Mouse (Mus musculus): Measurements from ENCODE around the gene Tbpl1. TPM values are rescaled to one million over a fixed set of nuclear protein-coding genes. Genes with fewer than 3 reads are reported as not detected.
A peak's percentile ranks its signal among the peaks of the same experiment; 100 is the strongest.

Tbpl1 gene
- polyA plus RNA-seq, 1 experiment from 2014 or later, result 70.7 TPM

DNA sequence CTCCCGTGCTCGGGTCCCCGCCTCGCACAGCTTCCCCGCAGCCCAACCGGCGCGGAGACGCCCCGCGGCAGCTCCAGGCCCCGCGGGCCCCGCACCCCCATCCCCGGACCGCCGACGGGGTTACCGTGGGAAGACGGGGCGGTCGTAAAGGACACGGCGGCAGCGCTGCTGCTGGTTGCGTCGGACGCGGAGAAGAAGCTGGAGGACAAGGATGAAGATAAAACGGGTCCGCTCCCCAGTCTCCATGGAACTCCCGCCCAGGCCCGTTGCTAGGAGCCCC lies 806 bp downstream of the Tbpl1 start:
- ATAC-seq (ENCODE audit: insufficient number of reproducible peaks, insufficient read depth, low FRiP score, low TSS enrichment, low read depth), result 0 out of 2 replicates have a peak, but pooled peaks have one; percentile 57
- WGBS, result under 1% methylated on average over 33 of the region's 33 CpGs

DNA sequence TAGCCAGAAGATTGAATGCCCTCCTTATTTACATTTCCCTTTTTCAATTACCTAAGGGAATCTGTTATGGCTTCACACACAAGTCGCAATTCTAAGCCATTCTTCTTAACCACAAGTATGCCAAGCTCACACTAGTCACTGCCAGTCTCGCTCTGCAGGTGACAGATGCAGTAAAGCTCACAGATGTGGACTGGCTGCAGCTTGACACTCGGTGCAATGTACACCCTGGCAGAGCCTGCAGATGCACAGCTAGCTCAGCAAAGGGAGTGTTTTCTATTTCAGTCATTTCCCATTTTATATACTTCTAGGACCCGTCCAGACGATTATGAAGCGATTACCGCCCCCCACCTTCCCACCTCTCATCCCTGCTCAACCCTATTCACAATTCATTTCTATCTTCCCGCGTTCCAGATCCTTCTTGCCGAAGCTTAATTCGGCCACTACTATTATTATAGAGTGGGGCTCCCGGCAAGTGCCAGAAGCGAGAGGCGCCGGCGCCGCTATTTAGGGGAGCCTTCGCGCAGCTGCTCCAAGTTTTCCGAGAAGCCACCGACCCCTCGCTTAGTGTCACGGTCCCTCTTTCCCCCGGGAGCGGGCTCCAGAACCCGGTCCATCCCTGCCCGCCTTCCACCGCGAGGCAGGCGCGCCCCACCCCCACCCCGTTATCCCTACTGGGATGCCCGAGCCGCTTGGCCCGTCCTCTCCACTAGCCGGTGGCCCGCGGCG lies 1.3 kb downstream of the Tbpl1 start:
- peak; percentile 61; the same call in 1 of the 2 replicates for ATAC-seq (ENCODE audit: insufficient number of reproducible peaks, insufficient read depth, low FRiP score, low TSS enrichment, low read depth)
- no peaks in the 10 kb centered on the region for H3K27me3 ChIP-seq
- H3K4me1 ChIP-seq, result peaks cover 34% of the 10 kb centered on the region
- H3K36me3 ChIP-seq, result no peaks in the 10 kb centered on the region
- H3K4me2 ChIP-seq, result peak overlapping the region; percentile 94
- H3K9ac ChIP-seq, result peak overlapping the region; percentile 98
- no peaks in the 10 kb centered on the region for H3K9me3 ChIP-seq
- peak overlapping the region; percentile 87 for H3K27ac ChIP-seq
- H3K4me3 ChIP-seq, result peak overlapping the region; percentile 98
- under 1% methylated on average over 39 of the region's 39 CpGs for WGBS

More for the DNA sequence above, 806 bp downstream of the Tbpl1 start:
- Histone ChIP-seq H3K9me3 (no peaks in the 10 kb centered on the region), H3K4me1 (peaks cover 34% of the 10 kb centered on the region), H3K27ac (peak overlapping the region; percentile 87), H3K36me3 (no peaks in the 10 kb centered on the region), H3K4me3 (peak overlapping the region; percentile 98), H3K27me3 (no peaks in the 10 kb centered on the region), H3K4me2 (peak overlapping the region; percentile 94), H3K9ac (peak overlapping the region; percentile 98)

DNA sequence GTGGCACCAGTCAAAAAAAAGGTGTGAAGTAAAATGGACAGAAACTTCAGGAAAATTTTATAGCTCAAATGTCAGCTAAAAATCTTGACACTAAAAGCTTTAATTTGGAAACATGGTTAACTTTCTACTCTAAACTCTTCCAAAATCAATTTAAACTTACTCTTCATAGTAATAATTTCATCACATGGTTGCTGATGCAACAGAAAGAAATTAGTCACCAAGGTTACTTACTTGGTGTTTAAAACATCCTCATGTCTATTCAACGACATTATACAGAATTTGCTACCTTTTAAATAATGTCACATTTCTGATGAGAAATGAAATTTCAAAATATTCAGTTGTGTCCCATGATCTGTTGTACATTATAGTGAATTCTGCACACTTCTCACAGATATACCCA lies 3.5 kb downstream of the Tbpl1 start:
- no peak for ATAC-seq (ENCODE audit: insufficient number of reproducible peaks, insufficient read depth, low FRiP score, low TSS enrichment, low read depth)
- 94% methylated on average over 1 of the region's 1 CpGs for WGBS

DNA sequence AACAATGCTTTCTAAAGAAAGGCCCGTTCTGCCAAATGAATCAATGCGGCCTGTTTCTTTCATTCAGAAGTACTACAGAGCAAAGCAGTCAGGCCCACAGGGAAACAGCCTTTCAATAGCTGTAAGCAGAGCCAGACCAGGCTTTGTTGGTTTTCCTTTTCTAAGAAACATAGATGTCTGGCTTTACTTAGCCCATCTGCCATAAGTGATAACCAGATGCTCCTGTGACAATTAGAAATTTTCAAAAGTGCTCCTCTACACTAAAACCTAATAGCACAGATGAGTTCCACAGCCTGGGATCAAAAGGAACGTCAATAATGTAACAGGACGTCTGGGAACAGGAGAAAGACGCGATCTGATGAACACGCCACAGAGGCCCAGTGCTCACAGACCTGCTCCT lies 5.4 kb downstream of the Tbpl1 start:
- Histone ChIP-seq H3K4me2 (no peak overlapping the region), H3K36me3 (no peaks in the 10 kb centered on the region), H3K27ac (no peak overlapping the region), H3K9ac (no peak overlapping the region), H3K27me3 (no peaks in the 10 kb centered on the region), H3K4me3 (no peak overlapping the region), H3K9me3 (no peaks in the 10 kb centered on the region), H3K4me1 (peaks cover 29% of the 10 kb centered on the region)
- WGBS, result 52% methylated on average over 7 of the region's 7 CpGs
- ATAC-seq (ENCODE audit: insufficient number of reproducible peaks, insufficient read depth, low FRiP score, low TSS enrichment, low read depth), result no peak

More for the DNA sequence above, 3.5 kb downstream of the Tbpl1 start:
- Histone ChIP-seq H3K9ac (no peak overlapping the region), H3K4me3 (no peak overlapping the region), H3K9me3 (no peaks in the 10 kb centered on the region), H3K27ac (no peak overlapping the region), H3K27me3 (no peaks in the 10 kb centered on the region), H3K4me2 (no peak overlapping the region), H3K36me3 (no peaks in the 10 kb centered on the region), H3K4me1 (peaks cover 34% of the 10 kb centered on the region)

DNA sequence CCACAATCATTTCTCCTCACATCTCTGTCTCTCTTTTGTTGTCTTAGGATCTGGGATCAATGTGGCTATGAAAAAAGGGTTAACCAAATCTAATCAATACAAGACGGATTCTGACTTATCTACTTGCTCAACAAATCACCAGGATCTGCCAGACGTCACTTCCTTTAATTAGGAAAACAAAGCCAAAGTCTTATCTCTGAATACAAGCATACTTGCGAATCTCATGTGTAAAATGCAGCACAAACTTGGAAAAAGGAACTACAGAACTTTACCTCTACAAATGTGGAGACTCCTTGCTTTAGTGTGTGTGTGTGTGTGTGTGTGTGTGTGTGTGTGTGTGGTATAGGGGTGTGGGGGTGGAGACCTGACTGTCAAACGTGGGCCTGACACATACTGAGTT lies 6.6 kb downstream of the Tbpl1 start:
- Histone ChIP-seq H3K4me3 (no peak overlapping the region), H3K4me1 (peaks cover 27% of the 10 kb centered on the region), H3K9me3 (no peaks in the 10 kb centered on the region), H3K4me2 (no peak overlapping the region), H3K36me3 (no peaks in the 10 kb centered on the region), H3K27me3 (no peaks in the 10 kb centered on the region), H3K9ac (no peak overlapping the region), H3K27ac (no peak overlapping the region)
- ATAC-seq (ENCODE audit: insufficient number of reproducible peaks, insufficient read depth, low FRiP score, low TSS enrichment, low read depth), result no peak
- WGBS, result 58% methylated on average over 4 of the region's 4 CpGs

DNA sequence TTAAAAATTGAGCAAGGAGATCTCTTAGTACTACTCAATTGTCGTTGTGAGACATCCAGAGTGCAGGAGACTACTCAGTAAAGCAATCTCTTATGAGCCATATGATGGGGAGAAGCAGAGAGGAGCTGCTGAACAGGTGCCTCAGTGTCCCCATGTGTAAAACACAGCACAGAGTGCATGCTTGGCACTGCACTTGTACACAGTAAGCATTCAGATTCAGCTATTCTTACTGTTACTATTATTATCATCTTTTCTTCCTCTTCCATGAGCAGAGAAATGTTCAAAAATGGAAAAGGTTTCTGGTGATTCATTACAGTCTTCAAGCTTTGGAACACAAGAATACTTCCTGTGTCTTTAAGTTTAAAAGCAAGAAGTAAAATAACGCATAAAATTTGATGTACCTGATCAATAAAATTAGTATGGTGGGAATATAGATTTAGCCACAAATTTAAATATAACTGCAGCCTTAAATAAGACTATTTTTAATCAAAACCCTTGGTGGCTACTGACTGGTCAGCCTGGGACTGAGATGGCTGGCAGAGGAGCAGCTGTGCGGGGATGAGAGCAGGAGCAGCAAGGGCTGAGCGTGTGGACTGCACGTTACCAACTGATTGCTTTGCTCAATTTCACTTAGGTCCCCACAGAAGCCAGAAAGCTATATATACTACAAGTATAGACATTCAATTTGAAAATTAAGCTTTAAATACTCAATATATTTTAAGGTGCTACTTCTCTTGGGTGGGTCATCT lies 10.8 kb downstream of the Tbpl1 start:
- ATAC-seq (ENCODE audit: insufficient number of reproducible peaks, insufficient read depth, low FRiP score, low TSS enrichment, low read depth), result no peak
- Histone ChIP-seq H3K4me1 (0 out of 2 replicates have a peak, but pooled peaks cover 3% of the 10 kb centered on the region), H3K4me3 (no peak overlapping the region), H3K27me3 (no peaks in the 10 kb centered on the region), H3K9me3 (no peaks in the 10 kb centered on the region), H3K4me2 (no peak overlapping the region), H3K27ac (no peak overlapping the region), H3K9ac (no peak overlapping the region), H3K36me3 (no peaks in the 10 kb centered on the region)
- 86% methylated on average over 5 of the region's 5 CpGs for WGBS

DNA sequence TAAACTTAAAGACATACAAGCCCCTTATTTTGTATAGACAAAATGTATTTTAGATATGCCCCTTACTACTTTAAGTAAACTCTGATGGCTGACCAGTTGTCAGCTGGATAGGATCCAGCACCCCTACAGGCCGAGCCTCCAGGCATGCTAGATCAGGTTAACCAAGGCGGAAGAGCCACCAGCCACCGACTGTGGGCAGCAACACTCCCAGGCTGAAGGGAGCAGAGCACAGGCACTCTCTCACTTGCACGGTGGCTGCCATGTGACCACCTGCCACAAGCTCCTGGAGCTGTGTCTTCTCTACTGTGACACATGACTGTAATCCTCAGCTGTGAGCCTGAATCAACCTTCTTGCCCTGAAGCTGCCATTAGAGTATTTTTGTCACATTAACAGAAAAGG lies 13.3 kb downstream of the Tbpl1 start:
- Histone ChIP-seq H3K4me2 (no peak overlapping the region), H3K9me3 (no peaks in the 10 kb centered on the region), H3K27me3 (no peaks in the 10 kb centered on the region), H3K36me3 (no peaks in the 10 kb centered on the region), H3K9ac (no peak overlapping the region), H3K4me1 (peaks cover 12% of the 10 kb centered on the region; the same call in 1 of the 2 replicates), H3K4me3 (no peak overlapping the region), H3K27ac (no peak overlapping the region)
- ATAC-seq (ENCODE audit: insufficient number of reproducible peaks, insufficient read depth, low FRiP score, low TSS enrichment, low read depth), result no peak
- WGBS, result 42% methylated on average over 4 of the region's 4 CpGs

DNA sequence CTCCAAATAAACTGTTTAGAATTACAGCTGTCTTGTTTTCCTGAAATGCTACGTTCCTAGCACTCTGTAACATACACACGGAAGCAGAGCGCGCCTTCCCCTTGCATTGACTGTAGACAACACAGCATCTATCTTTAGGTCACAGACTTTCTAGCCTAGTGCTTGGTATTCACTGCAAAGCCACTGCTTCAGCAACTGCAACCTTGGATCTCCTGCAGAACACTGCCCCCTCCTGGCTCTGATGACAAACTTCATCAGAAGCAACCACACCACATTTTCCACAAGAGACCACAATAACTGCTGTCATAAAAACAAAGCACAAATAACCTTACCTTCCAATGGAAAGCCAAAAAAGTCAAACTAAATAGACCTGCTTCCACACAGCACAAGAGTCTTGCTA lies 17.2 kb downstream of the Tbpl1 start:
- Histone ChIP-seq H3K27me3 (no peaks in the 10 kb centered on the region), H3K36me3 (peaks cover 11% of the 10 kb centered on the region), H3K9ac (no peak overlapping the region), H3K4me3 (no peak overlapping the region), H3K9me3 (no peaks in the 10 kb centered on the region), H3K4me2 (no peak overlapping the region), H3K27ac (no peak overlapping the region), H3K4me1 (peaks cover 12% of the 10 kb centered on the region; the same call in 1 of the 2 replicates)
- 74% methylated on average over 4 of the region's 4 CpGs for WGBS
- no peak for ATAC-seq (ENCODE audit: insufficient number of reproducible peaks, insufficient read depth, low FRiP score, low TSS enrichment, low read depth)

DNA sequence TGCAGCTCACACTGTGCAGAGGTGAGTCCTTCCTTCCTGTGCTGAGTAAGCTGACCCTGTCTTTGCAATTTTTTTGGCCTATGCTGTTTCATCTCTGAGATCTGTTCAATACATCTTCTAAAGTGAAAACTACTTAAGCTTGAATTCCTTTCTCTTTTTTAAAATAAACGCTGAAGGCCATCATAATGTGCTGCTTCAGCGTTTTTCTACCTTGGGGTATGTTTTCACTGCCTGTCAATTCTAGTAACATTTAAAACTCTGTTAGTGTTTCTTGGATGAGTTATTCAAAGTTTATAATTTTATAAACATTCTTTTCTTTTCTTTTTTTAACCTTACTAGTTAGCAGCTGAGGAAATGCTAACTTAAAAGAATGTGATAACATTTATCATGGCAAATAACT lies 18.8 kb downstream of the Tbpl1 start:
- Histone ChIP-seq H3K27me3 (no peaks in the 10 kb centered on the region), H3K36me3 (peaks cover 25% of the 10 kb centered on the region), H3K4me1 (peaks cover 9% of the 10 kb centered on the region; the same call in 1 of the 2 replicates), H3K4me3 (no peak overlapping the region), H3K9me3 (no peaks in the 10 kb centered on the region), H3K27ac (no peak overlapping the region), H3K4me2 (no peak overlapping the region), H3K9ac (no peak overlapping the region)
- ATAC-seq (ENCODE audit: insufficient number of reproducible peaks, insufficient read depth, low FRiP score, low TSS enrichment, low read depth), result no peak
- WGBS, result 63% methylated on average over 2 of the region's 2 CpGs

DNA sequence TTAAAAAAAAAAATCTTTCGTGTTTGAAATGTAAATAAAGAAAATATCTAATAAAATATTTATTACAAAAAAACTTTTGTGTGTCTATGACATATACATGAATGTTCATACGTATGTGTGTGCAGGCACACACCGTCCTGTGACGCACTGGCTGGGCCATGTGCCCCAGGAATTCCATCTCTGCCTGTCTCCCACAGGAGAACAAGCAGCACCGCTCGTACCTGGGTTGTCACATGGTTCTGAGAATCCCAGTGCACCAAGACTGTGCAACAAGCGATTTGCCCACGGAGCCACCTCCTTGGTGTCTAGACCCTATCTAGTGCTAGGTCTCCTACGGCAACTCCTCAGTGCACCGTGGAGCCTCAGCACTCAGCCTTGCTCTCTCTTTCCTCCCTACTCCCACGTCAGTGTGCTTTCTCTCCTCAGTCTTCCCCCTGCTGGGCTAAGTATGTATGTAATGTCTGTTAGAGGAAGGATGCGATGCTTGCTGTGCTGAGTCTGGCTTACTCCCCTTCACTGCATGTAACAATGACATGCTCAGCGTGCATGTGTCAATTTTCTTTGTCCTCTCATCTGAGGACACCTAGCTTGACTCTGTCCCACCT lies 21.5 kb downstream of the Tbpl1 start:
- 91% methylated on average over 13 of the region's 13 CpGs for WGBS
- ATAC-seq (ENCODE audit: insufficient number of reproducible peaks, insufficient read depth, low FRiP score, low TSS enrichment, low read depth), result no peak

DNA sequence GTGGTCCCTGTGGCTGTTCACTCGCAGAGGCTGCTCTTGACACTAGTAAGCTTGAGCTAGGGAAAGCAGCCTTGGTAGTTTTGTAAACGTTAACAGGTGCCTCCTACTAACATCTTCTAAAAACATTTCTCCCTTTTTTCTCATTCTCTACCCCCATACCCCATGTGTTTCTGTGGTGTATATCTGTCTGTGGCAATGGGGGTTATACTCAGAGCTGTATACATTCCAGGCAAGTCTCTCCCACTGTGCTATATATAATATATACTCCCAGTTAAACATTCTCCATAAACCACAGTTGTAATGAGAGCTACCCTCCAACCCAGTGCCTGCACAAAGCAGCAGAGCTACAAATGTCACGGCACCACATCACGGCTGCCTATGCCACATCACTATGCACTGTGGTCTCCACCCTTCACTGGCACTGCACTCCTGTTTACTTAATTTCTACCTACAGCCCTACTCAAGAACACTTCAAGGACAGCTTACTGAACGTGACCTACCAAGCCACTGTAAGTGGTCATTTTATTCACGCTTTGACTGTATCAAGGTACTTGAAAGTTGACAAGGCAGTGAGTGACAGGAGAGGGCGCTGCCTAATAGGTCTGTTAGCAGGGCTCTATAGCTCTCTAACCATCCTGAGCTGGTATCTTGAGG lies 23.4 kb downstream of the Tbpl1 start:
- H3K9ac ChIP-seq, result no peak overlapping the region
- ATAC-seq (ENCODE audit: insufficient number of reproducible peaks, insufficient read depth, low FRiP score, low TSS enrichment, low read depth), result no peak
- WGBS, result 84% methylated on average over 7 of the region's 7 CpGs
- no peak overlapping the region for H3K4me3 ChIP-seq
- no peak overlapping the region for H3K4me2 ChIP-seq
- peaks cover 59% of the 10 kb centered on the region for H3K36me3 ChIP-seq
- H3K27me3 ChIP-seq, result no peaks in the 10 kb centered on the region
- no peaks in the 10 kb centered on the region for H3K9me3 ChIP-seq
- H3K4me1 ChIP-seq, result no peaks in the 10 kb centered on the region
- H3K27ac ChIP-seq, result no peak overlapping the region

More for the DNA sequence above, 21.5 kb downstream of the Tbpl1 start:
- no peak overlapping the region for H3K9ac ChIP-seq
- no peak overlapping the region for H3K27ac ChIP-seq
- no peak overlapping the region for H3K4me3 ChIP-seq
- no peak overlapping the region for H3K4me2 ChIP-seq
- peaks cover 9% of the 10 kb centered on the region; the same call in 1 of the 2 replicates for H3K4me1 ChIP-seq
- no peaks in the 10 kb centered on the region for H3K27me3 ChIP-seq
- H3K9me3 ChIP-seq, result no peaks in the 10 kb centered on the region
- peaks cover 49% of the 10 kb centered on the region for H3K36me3 ChIP-seq

Measured in embryonic facial prominence, embryonic 13.5 days (tissue).